Mouse (Mus musculus) brain, embryonic 14.5 days (tissue): ENCODE results near the gene Trmt1. TPM values are rescaled to one million over a fixed set of nuclear protein-coding genes. Genes with fewer than 3 reads are reported as not detected.
"Not testable (repeated sequence)": the region's sequence is repeated elsewhere in the genome, so short reads cannot be mapped to it uniquely, and the experiment has no call there.

Experiments
- DNase-seq: peaks from one replicate; pipeline ENCODE4 v3.0.0-alpha.2; 2011; ENCODE audit warnings: low read depth
- CTCF ChIP-seq: fragments of 200-500 bp; IDR thresholded peaks from 2 replicates; pipeline ENCODE4 v1.5.1; 2012; ENCODE audit warnings: inconsistent platforms, mild to moderate bottlenecking, moderate library complexity, borderline replicate concordance; ENCODE audit not compliant: insufficient read depth, insufficient read length; ENCODE audit errors: extremely low read depth
- POLR2A ChIP-seq: fragments of 200-500 bp; IDR thresholded peaks from 2 replicates; pipeline ENCODE4 v1.6.1; 2012; ENCODE audit warnings: mild to moderate bottlenecking, inconsistent platforms, borderline replicate concordance; ENCODE audit not compliant: poor library complexity, insufficient read depth, insufficient read length, severe bottlenecking; ENCODE audit errors: extremely low read depth
- polyA plus RNA-seq: library from polyadenylated mRNA; depleted of rRNA; stranded (reverse); fragments of >200 nt; gene quantifications from 2 replicates; pipeline ENCODE4 v1.2.3, GENCODE M21; 2012

Trmt1 gene
- polyA plus RNA-seq, 1 experiment = 113 TPM

DNA sequence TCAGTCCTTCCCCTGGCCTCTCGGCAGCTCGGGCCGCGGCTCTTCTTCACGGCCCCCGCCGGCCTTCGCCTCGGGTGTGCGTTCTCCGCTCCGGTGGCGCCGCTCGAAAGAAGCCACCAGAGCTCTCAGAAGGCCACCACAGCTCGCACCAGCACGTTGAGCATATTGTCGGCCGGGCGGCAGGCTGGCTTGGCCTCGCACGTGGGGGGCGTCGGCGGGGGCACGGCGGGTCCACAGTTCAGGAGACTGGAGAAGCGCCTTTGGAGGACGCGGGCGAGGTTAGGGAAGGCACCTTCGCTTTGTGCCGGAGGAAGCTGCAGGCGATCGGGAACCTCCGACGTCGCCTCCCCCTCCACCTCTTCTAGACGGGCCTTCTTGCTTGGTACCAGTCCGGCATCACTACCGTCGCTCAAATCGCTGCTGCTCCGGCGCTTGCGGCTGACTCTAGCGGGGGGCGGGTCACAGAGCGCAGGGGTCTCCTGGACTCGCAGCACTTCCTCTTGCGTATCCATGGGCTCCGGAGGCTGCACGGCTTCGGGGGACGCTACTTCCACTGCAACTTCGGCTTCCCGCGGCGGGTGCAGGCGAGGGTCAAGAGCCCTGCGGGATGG lies 24.0 kb upstream of the Trmt1 start:
- DNase-seq = peak; percentile 69
- TF ChIP-seq CTCF (no peak), POLR2A (no peak)

DNA sequence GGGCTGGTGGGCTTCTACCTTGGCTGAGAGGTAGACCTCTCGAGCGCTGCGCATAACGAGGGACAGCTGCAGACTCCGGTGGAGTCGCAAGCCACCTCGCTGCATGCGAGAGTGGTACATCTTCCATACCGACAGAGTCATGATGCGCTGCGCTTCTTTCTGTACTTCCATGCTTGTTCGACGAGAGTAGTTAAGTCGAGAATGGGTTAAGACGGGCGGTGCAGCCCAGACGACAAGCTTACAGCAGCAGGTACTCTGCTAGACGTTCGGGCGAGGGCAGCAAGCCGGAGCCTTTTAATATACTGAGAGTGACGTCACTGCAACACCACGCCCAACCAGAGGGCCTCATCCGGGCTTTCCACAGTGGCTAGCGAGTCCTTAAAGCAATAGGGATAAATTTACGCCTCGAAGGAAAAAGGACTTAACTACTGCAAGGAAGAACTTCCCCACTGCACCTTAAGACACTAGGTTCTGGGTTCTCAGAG lies 23.5 kb upstream of the Trmt1 start, which contains the start of gene Ier2:
Ier2 (minus strand) TSS at position 272 of the 485 bp plus-strand sequence.
- DNase-seq = peak; percentile 98
- TF ChIP-seq CTCF (no peak), POLR2A (peak; percentile 81; the same call in 1 of the 2 replicates)

DNA sequence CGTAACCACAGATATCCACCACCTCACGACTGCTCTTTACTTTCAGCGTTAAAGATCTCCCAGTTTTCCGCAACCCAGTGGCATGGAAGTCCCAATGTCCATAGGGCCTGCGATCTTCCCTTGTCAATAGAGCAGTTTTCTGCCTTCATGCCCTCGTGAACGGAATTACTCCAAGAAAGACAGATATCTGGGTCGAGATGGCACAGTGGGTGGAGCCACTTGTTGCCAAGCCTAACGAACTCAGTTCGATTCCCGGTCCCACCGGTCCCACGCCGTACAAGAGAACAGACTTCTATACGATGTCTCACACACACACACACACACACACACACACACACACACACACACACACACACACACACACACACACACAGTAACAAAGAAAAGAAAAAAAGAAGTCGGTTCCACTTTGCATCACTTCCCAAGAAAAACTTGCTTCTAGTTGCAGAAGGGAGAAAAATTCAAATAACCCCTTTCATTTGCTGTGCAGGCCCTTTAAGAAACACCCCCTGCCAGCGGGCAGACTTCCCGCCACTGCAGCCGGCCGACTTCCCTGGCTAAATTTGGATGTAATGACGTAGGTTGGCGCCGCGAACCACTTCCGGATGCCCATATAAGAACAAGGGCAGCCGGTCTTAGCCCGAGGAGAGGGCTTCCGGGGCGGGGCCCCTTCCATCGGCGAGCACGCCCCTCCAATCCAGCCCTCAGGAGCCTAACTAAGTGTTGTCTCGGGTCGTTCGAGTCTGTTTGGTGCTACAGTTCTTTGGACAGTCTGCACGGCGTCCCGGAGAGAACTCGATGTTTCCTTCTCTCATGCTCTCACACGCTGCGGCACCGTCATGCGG lies 22.4 kb upstream of the Trmt1 start:
- peak; percentile 99 for DNase-seq
- TF ChIP-seq POLR2A (peak; percentile 67; the same call in 1 of the 2 replicates), CTCF (no peak)

DNA sequence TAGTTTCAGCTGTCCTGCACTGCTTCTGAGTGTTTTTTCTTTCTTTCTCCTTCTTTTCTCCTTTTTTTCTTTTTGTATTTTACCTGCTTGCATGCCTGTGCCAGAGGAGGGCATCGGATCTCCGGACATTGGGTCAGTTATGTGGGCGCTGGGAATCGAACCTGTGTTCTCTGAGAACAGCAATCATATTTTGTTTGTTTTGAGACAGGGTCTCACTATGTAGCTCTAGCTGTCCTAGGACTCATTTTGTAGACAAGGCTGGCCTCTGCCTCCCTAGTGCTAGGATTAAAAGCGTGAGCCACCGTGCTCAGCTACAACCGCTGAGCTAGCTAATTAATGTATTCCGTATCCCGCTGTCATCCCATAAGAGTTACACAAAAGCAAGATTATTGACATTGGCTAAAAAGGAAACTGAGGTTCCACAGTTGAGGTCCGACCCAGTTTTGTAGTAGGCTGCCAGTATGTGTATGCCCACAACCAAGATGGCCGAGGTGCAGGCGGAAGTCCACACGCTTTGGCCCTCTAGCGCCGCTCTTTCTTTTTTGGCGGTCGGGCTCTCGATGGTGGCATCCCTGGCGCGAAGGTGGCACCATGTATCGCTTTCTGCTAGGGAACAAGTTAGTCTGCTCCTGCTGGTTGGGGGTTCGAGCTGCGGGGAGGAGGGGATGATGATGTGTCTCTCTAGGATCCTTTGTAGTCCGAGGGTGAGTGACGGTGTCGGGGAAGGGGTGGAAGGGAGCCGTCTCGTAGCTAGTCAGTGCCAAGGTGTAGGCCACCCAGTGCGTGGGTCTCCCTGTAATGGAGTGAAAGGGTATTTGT lies 21.3 kb upstream of the Trmt1 start:
- TF ChIP-seq POLR2A (peak; percentile 15; the same call in 1 of the 2 replicates), CTCF (peak; percentile 43; the same call in 1 of the 2 replicates)
- peak; percentile 94 for DNase-seq

DNA sequence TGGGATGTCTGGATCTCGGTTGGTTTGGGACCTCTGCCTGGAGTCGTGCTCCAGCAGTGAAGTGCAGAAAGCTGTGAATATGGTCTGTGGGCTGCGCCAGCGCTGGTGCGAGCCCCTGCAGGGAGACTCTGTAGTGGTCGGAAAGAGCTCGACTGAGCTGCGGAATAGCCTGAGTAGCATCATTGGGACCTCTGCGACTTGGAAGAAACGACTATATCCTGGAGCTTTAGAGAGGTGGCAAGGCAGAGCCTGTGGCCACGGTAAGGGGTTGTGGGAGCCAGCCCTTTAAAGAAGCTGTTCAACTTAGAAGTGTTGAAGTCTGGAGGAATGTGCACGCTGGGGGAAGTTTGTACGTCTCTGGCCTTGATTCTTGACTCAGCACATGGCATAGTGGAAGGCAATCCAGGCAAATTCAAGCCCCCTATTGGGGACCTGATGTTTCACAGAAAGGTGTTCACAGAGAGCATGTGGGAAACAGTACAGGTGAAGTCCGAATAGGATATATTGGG lies 20.7 kb upstream of the Trmt1 start:
- no peak for DNase-seq
- TF ChIP-seq CTCF = no peak
- no peak for TF ChIP-seq POLR2A

DNA sequence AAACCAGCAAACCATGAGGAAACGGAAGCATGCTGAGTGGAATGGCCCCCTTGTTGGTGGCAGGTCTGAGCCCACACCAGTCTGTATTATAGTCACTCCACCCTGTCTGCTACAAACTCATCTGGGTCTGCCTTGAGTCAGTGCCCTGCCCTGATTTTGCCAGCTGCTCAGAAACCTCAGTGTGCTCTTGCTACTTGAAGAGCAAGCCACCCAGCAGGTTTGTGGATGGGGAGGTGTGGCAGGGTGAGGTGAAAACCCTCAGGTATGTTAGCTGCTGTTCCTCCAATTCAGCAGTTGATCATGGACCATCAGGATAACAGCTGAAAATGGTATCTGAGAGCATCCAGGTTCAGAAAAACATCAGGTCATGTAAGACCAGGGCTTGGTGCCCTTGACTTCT lies 18.0 kb upstream of the Trmt1 start:
- TF ChIP-seq CTCF = no peak
- no peak for TF ChIP-seq POLR2A
- no peak for DNase-seq

DNA sequence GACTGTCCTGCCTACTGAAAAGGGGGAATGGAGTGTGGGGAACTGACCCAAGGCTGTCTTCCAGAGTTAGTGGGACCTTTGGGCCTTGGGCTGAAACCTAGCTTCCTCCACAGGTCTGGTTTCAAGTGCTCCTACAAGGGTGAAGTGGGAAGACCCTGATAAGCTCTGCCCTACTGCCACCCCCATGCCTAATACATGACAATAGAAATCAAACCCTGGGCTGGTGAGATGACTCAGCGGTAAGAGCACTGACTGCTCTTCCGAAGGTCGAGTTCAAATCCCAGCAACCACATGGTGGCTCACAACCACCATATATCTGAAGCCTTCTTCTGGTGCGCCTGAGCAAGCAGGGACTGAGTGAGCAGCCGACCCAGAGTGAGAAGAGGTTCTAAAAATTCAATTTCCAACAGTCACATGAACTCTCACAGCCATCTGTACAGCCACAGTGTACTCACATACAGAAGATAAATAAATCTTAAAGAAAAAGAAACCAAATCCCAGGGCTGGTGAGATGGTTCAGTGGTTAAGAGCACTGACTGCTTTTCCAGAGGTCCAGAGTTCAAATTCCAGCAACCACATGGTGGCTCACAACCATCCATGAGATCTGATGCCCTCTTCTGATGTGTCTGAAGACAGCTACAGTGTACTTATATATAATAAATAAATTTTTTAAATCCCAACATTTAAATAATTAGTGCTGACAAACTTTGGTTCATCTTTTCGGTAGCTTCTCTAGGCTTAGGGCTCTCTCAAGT lies 17.2 kb upstream of the Trmt1 start:
- no peak for DNase-seq
- TF ChIP-seq POLR2A = no peak
- TF ChIP-seq CTCF = no peak

DNA sequence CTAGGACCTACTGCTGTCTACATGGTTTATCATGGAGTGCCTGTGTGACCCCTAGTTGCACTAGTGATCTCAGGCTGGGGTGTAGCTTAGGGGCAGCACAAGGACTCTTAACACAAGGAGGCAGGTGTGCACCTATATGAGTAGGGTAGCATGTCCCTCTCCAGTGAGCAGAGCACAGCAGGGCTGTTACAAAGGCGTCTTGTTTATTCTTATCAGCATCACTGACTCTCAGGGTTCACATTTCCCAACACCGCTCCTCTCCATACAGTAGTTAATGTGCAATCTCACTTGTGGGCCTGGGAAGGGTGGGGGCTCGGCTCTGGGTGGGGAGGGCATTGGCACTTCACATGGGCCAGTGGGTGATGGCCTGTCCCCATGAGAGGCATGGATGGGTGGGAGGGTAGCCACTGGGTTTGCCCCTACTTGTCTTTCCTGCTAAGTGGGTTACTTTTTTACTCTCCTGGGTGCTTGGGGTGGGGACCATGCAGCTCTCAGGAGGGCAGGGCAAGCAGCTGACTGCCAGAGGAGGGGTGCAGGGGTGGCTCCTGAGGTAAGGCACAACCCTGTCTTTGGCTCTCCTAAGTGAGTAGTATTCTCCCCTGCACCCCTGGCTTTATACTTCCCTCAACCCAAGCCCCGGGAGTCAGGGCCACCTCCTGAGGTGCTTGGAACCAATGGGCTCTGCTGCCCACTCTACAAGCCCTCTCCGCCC lies 15.7 kb upstream of the Trmt1 start:
- DNase-seq = not testable (repeated sequence)

DNA sequence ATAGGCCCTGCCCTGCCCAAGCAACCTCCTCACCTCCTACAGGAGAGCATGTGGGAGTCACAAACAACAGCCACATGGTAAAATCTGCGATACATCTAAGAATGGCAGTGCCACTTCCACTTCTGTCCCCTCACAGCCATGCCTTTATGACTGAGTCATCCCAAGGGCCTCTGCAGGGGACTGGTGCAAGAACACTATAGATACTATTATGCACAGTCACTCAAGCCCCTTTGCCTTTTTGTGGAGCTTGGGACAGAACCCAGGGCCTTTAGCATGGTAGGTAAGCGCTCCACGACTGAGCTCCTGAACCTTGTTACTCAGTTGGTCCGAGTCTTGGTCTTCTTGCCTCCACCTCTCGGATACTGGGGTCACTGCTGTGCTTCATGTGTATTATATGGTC lies 8.8 kb upstream of the Trmt1 start:
- DNase-seq = no peak
- TF ChIP-seq CTCF (no peak), POLR2A (no peak)

DNA sequence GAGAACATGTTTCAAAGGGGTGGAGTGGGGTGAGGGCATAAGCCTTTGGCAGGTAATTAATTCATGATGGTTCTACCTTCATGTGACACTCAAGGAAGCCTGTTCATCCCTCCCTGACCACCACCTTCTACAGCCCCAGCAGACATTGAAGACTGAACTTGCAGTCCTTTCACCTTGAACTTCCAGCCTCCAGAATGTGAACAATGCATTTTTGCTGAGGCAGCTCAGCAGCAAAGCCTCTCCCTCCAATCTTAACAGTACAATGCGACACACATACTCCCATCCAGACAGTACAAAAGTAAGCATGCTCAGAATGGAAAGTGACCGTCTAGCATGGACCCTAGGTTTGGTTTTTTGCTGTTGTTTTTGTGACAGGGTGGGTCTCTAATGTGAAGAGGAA lies 4.6 kb upstream of the Trmt1 start:
- DNase-seq = no peak
- no peak for TF ChIP-seq CTCF
- TF ChIP-seq POLR2A = no peak
